Mouse (Mus musculus) C2C12 (cell line): ENCODE results near the gene Lasp1.

Experiments
- CEBPB ChIP-seq: IDR thresholded peaks from one replicate; pipeline ENCODE4 v1.6.1; 2011; ENCODE audit warnings: low read depth, mild to moderate bottlenecking, control low read depth, moderate library complexity
- CTCF ChIP-seq: IDR thresholded peaks from one replicate; pipeline ENCODE4 v1.5.1; 2011; ENCODE audit not compliant: control insufficient read depth, insufficient read depth, insufficient read length
- MAX ChIP-seq: IDR thresholded peaks from one replicate; pipeline ENCODE4 v1.6.1; 2011; ENCODE audit warnings: mild to moderate bottlenecking, control low read depth
- MYOD1 ChIP-seq: IDR thresholded peaks from one replicate; pipeline ENCODE4 v1.6.1; 2011; ENCODE audit warnings: low read depth; ENCODE audit not compliant: control insufficient read depth, insufficient read length
- MYOG ChIP-seq: IDR thresholded peaks from one replicate; pipeline ENCODE4 v1.6.1; 2011; ENCODE audit not compliant: control insufficient read depth, insufficient read length; ENCODE audit errors: extremely low read depth
- USF1 ChIP-seq: IDR thresholded peaks from one replicate; pipeline ENCODE4 v1.6.1; 2011; ENCODE audit warnings: low read depth, mild to moderate bottlenecking, control low read depth, moderate library complexity

DNA sequence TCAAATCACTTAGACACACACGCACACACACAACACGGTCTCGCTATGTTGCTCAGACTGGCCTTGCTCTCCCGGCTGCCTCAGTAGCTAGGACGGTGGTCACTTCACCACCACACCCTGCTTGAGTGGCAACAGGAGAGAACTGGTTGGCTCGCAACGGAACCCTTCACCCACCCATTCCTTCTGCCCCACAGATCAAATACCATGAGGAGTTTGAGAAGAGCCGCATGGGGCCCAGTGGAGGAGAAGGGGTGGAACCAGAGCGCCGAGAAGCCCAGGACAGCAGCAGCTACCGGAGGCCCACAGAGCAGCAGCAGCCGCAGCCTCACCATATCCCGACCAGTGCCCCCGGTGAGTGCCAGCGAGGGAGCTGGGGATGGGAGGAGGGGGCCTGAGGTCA is 34.6 kb downstream of the Lasp1 start:
- TF ChIP-seq CTCF: no peak
- no peak for TF ChIP-seq MAX
- TF ChIP-seq USF1: no peak
- TF ChIP-seq CEBPB: no peak
- no peak for TF ChIP-seq MYOG
- TF ChIP-seq MYOD1: no peak
